Comparison of ENCODE assay signal across 8 mouse cellular contexts in genomic region chr7:4151241-4151640, GRCm38 (mm10). TPM values are rescaled to one million over a fixed set of nuclear protein-coding genes. Genes with fewer than 3 reads are reported as not detected.
DNase-seq lines count a peak whose midpoint lies in the region; ATAC-seq and TF ChIP-seq lines count a peak whose summit lies in the region.

No protein-coding gene starts in this region.

- TF ChIP-seq POLR2A in ES-Bruce4 (IDR thresholded peaks at IDR 0.05; ENCODE audit: insufficient read depth, low read length) = no peak

- no peak overlapping the region for H3K9ac ChIP-seq in heart, embryonic 13.5 days
- H3K9ac ChIP-seq in ES-Bruce4 (ENCODE audit: low read depth, poor library complexity, severe bottlenecking) = 0 out of 2 replicates have a peak overlapping the region, but pooled peaks have one; percentile 6
- H3K9ac ChIP-seq in forebrain, embryonic 11.5 days (ENCODE audit: low read length) = no peak overlapping the region
- H3K9ac ChIP-seq in liver, embryonic 14.5 days (replicated peaks) = no peak overlapping the region; the same call in 1 of the 2 replicates

- peak overlapping the region; percentile 82 for H3K4me3 ChIP-seq in heart, embryonic 13.5 days
- H3K4me3 ChIP-seq in ES-Bruce4 (ENCODE audit: low read depth, low read length) = peak overlapping the region; percentile 38
- peak overlapping the region; percentile 9; the same call in 1 of the 2 replicates for H3K4me3 ChIP-seq in forebrain, embryonic 11.5 days (ENCODE audit: low read depth, low read length)
- H3K4me3 ChIP-seq in liver, embryonic 14.5 days (ENCODE audit: insufficient read depth in 1 of 2, low read depth in 2 of 2, low read length in 2 of 2) = peak overlapping the region in 1 of 2 experiments; percentile 75; a peak in 2 of 4 replicates

- H3K27me3 ChIP-seq in heart, embryonic 13.5 days (replicated peaks) = peaks cover 23% of the 10 kb centered on the region
- H3K27me3 ChIP-seq in ES-Bruce4 (ENCODE audit: control insufficient read depth, insufficient read depth, low read length, poor library complexity, severe bottlenecking) = no peaks in the 10 kb centered on the region
- peaks cover 17% of the 10 kb centered on the region for H3K27me3 ChIP-seq in forebrain, embryonic 11.5 days (ENCODE audit: control insufficient read depth, insufficient read depth, low read length)
- 0 out of 2 replicates have a peak, but pooled peaks cover 3% of the 10 kb centered on the region for H3K27me3 ChIP-seq in liver, embryonic 14.5 days (ENCODE audit: control insufficient read depth, insufficient read depth, low read length)

- WGBS in heart, embryonic 13.5 days = 23% methylated on average over 22 of the region's 22 CpGs
- 14% methylated on average over 22 of the region's 22 CpGs for WGBS in forebrain, embryonic 11.5 days
- 23% methylated on average over 22 of the region's 22 CpGs for WGBS in liver, embryonic 14.5 days (ENCODE audit: insufficient replicate concordance)

- intact Hi-C loops in heart, postnatal 10 days (cut with DNase I) = no loop called here

- no peak for TF ChIP-seq CTCF in ES-Bruce4 (IDR thresholded peaks at IDR 0.05; ENCODE audit: low read depth, low read length)
- TF ChIP-seq CTCF in liver, embryonic 14.5 days (IDR thresholded peaks at IDR 0.05; ENCODE audit: low read depth) = no peak

- H3K9me3 ChIP-seq in heart, embryonic 13.5 days = no peaks in the 10 kb centered on the region
- no peaks in the 10 kb centered on the region for H3K9me3 ChIP-seq in ES-Bruce4 (replicated peaks; ENCODE audit: control insufficient read depth, insufficient read depth, low read length, poor library complexity, severe bottlenecking)
- no peaks in the 10 kb centered on the region for H3K9me3 ChIP-seq in forebrain, embryonic 11.5 days (ENCODE audit: control insufficient read depth, low read length)
- H3K9me3 ChIP-seq in liver, embryonic 14.5 days (ENCODE audit: control insufficient read depth, low read length) = no peaks in the 10 kb centered on the region

- peaks cover 30% of the 10 kb centered on the region for H3K36me3 ChIP-seq in heart, embryonic 13.5 days
- peaks cover 8% of the 10 kb centered on the region; the same call in 1 of the 2 replicates for H3K36me3 ChIP-seq in ES-Bruce4 (ENCODE audit: control insufficient read depth, insufficient read depth, low read length, poor library complexity, severe bottlenecking)
- peaks cover 10% of the 10 kb centered on the region; the same call in 1 of the 2 replicates for H3K36me3 ChIP-seq in forebrain, embryonic 11.5 days (ENCODE audit: control insufficient read depth, insufficient read depth, low read length)
- peaks cover 18% of the 10 kb centered on the region for H3K36me3 ChIP-seq in liver, embryonic 14.5 days (replicated peaks; ENCODE audit: control insufficient read depth, insufficient read depth, low read depth)

- no peak overlapping the region for H3K27ac ChIP-seq in heart, embryonic 13.5 days (replicated peaks)
- no peak overlapping the region for H3K27ac ChIP-seq in ES-Bruce4 (ENCODE audit: insufficient read depth, low read length)
- H3K27ac ChIP-seq in forebrain, embryonic 11.5 days (ENCODE audit: low read depth, low read length) = no peak overlapping the region
- H3K27ac ChIP-seq in liver, embryonic 14.5 days = no peak overlapping the region

- TF ChIP-seq EP300 in ES-Bruce4 (IDR thresholded peaks at IDR 0.05; ENCODE audit: insufficient read depth, low read depth, low read length) = no peak
- no peak for TF ChIP-seq EP300 in liver, embryonic 14.5 days (IDR thresholded peaks at IDR 0.05; ENCODE audit: low read depth)

- H3K4me2 ChIP-seq in heart, embryonic 13.5 days = peak overlapping the region; percentile 92
- H3K4me2 ChIP-seq in forebrain, embryonic 11.5 days (ENCODE audit: low read depth, low read length, severe bottlenecking) = peak overlapping the region; percentile 96; the same call in 1 of the 2 replicates
- H3K4me2 ChIP-seq in liver, embryonic 14.5 days (ENCODE audit: low read depth) = peak overlapping the region; percentile 94

- no peak for ATAC-seq in heart, embryonic 13.5 days (ENCODE audit: extremely low read depth, insufficient number of reproducible peaks, low FRiP score, low TSS enrichment)
- ATAC-seq in forebrain, embryonic 11.5 days (replicated peaks; ENCODE audit: low FRiP score) = no peak
- no peak for ATAC-seq in liver, embryonic 14.5 days (ENCODE audit: insufficient read depth)
- ATAC-seq in megakaryocyte-erythroid progenitor cell, adult 5-6 weeks (replicated peaks; ENCODE audit: low FRiP score, low TSS enrichment, poor library complexity, severe bottlenecking) = no peak
- no peak for ATAC-seq in monocyte, adult 5-6 weeks (replicated peaks; ENCODE audit: insufficient number of reproducible peaks, low FRiP score, low TSS enrichment, poor library complexity, severe bottlenecking)

- DNase-seq in heart, postnatal 10 days = no peak
- DNase-seq in forebrain, embryonic 11.5 days (ENCODE audit: low spot score) = peak; percentile 58
- DNase-seq in liver, embryonic 14.5 days (ENCODE audit: low read depth in 3 of 3, low spot score in 3 of 3) = no peak
- DNase-seq in ovary, postnatal 14 days (ENCODE audit: low spot score) = no peak

- H3K4me1 ChIP-seq in heart, embryonic 13.5 days = peaks cover 34% of the 10 kb centered on the region
- H3K4me1 ChIP-seq in ES-Bruce4 (ENCODE audit: control insufficient read depth, insufficient read depth, low read length) = peaks cover 3% of the 10 kb centered on the region
- peaks cover 7% of the 10 kb centered on the region; the same call in 1 of the 2 replicates for H3K4me1 ChIP-seq in forebrain, embryonic 11.5 days (replicated peaks; ENCODE audit: control insufficient read depth, insufficient read depth, low read length)
- H3K4me1 ChIP-seq in liver, embryonic 14.5 days (replicated peaks; ENCODE audit: control insufficient read depth in 2 of 2, insufficient read depth in 2 of 2, low read length in 1 of 2) = peaks cover 3 to 10% of the 10 kb centered on the region in 2 experiments

RNA-seq across cellular contexts. Expression of gene Leng9, which starts 1.1 kb away (rescaled TPM):
- polyA plus RNA-seq in heart, embryonic 13.5 days (2015; fragmentation: Nextera tagmentation; extraction: Ambion mirVana) = 1.8 and 2.0 TPM in 2 replicates
- total RNA-seq in heart, postnatal 10 days (2021) = 1 to 10 TPM; 2.8 to 3.2 TPM
- polyA plus RNA-seq in ES-Bruce4 (2011; ENCODE audit: insufficient read depth, insufficient read length, low read depth, missing spikeins) = 0.53 and 0.73 TPM in 2 replicates
- 1.6 and 2.7 TPM in 2 replicates for polyA plus RNA-seq in forebrain, embryonic 11.5 days (2014; fragmentation: Nextera tagmentation; extraction: Ambion mirVana)
- 0.61 and 0.71 TPM in 2 replicates for polyA plus RNA-seq in liver, embryonic 14.5 days (2012; rRNA removed)
- polyA plus RNA-seq in liver, embryonic 14.5 days (2014; fragmentation: Nextera tagmentation; extraction: Ambion mirVana) = 0.44 and 0.56 TPM in 2 replicates
- total RNA-seq in megakaryocyte-erythroid progenitor cell, adult 5-6 weeks (2014; fragmentation: Nextera tagmentation) = 0.47 TPM in 1 of 2 replicates, not detected in the other
- 2.6 and 3.2 TPM in 2 replicates for total RNA-seq in megakaryocyte-erythroid progenitor cell, adult 5-6 weeks (2017)
- total RNA-seq in monocyte, adult 5-6 weeks (2017) = 26.4 to 29.4 TPM (median 28.3 TPM) in 3 replicates

RNA-seq across cellular contexts. Expression of gene Cdc42ep5, which starts 13.4 kb away (rescaled TPM):
- 26.5 and 26.7 TPM in 2 replicates for polyA plus RNA-seq in heart, embryonic 13.5 days (2015; fragmentation: Nextera tagmentation; extraction: Ambion mirVana)
- total RNA-seq in heart, postnatal 10 days (2021) = 10 to 100 TPM; 11.6 to 12.3 TPM
- 28.1 and 33.8 TPM in 2 replicates for polyA plus RNA-seq in ES-Bruce4 (2011; ENCODE audit: insufficient read depth, insufficient read length, low read depth, missing spikeins)
- polyA plus RNA-seq in forebrain, embryonic 11.5 days (2014; fragmentation: Nextera tagmentation; extraction: Ambion mirVana) = 16.2 and 17.8 TPM in 2 replicates
- 6.1 and 8.4 TPM in 2 replicates for polyA plus RNA-seq in liver, embryonic 14.5 days (2012; rRNA removed)
- polyA plus RNA-seq in liver, embryonic 14.5 days (2014; fragmentation: Nextera tagmentation; extraction: Ambion mirVana) = 6.7 TPM in 2 replicates
- not detected in 2 replicates for total RNA-seq in megakaryocyte-erythroid progenitor cell, adult 5-6 weeks (2014; fragmentation: Nextera tagmentation)
- total RNA-seq in megakaryocyte-erythroid progenitor cell, adult 5-6 weeks (2017) = not detected in 2 replicates
- total RNA-seq in monocyte, adult 5-6 weeks (2017) = 2.7 TPM in 1 of 3 replicates, not detected in the others

RNA-seq across cellular contexts. Expression of gene Leng8, which starts 14.4 kb away (rescaled TPM):
- 44.4 and 45.9 TPM in 2 replicates for polyA plus RNA-seq in heart, embryonic 13.5 days (2015; fragmentation: Nextera tagmentation; extraction: Ambion mirVana)
- 10 to 100 TPM; 57.3 to 57.9 TPM for total RNA-seq in heart, postnatal 10 days (2021)
- polyA plus RNA-seq in ES-Bruce4 (2011; ENCODE audit: insufficient read depth, insufficient read length, low read depth, missing spikeins) = 96.3 and 98.5 TPM in 2 replicates
- polyA plus RNA-seq in forebrain, embryonic 11.5 days (2014; fragmentation: Nextera tagmentation; extraction: Ambion mirVana) = 77.4 and 77.5 TPM in 2 replicates
- polyA plus RNA-seq in liver, embryonic 14.5 days (2012; rRNA removed) = 52.6 and 61.1 TPM in 2 replicates
- polyA plus RNA-seq in liver, embryonic 14.5 days (2014; fragmentation: Nextera tagmentation; extraction: Ambion mirVana) = 12.5 and 13.7 TPM in 2 replicates
- total RNA-seq in megakaryocyte-erythroid progenitor cell, adult 5-6 weeks (2014; fragmentation: Nextera tagmentation) = 102 and 142 TPM in 2 replicates
- 21.7 and 26.6 TPM in 2 replicates for total RNA-seq in megakaryocyte-erythroid progenitor cell, adult 5-6 weeks (2017)
- total RNA-seq in monocyte, adult 5-6 weeks (2017) = 93.7 to 137 TPM (median 95.1 TPM) in 3 replicates

RNA-seq across cellular contexts. Expression of gene Ttyh1, which starts 32.0 kb away (rescaled TPM):
- 0.88 and 1.0 TPM in 2 replicates for polyA plus RNA-seq in heart, embryonic 13.5 days (2015; fragmentation: Nextera tagmentation; extraction: Ambion mirVana)
- total RNA-seq in heart, postnatal 10 days (2021) = 1 to 10 TPM; 1.4 to 2.3 TPM
- polyA plus RNA-seq in ES-Bruce4 (2011; ENCODE audit: insufficient read depth, insufficient read length, low read depth, missing spikeins) = 22.1 and 25.0 TPM in 2 replicates
- polyA plus RNA-seq in forebrain, embryonic 11.5 days (2014; fragmentation: Nextera tagmentation; extraction: Ambion mirVana) = 87.3 and 96.0 TPM in 2 replicates
- 0.11 and 0.36 TPM in 2 replicates for polyA plus RNA-seq in liver, embryonic 14.5 days (2012; rRNA removed)
- 0.23 and 0.24 TPM in 2 replicates for polyA plus RNA-seq in liver, embryonic 14.5 days (2014; fragmentation: Nextera tagmentation; extraction: Ambion mirVana)
- not detected in 2 replicates for total RNA-seq in megakaryocyte-erythroid progenitor cell, adult 5-6 weeks (2014; fragmentation: Nextera tagmentation)
- not detected in 2 replicates for total RNA-seq in megakaryocyte-erythroid progenitor cell, adult 5-6 weeks (2017)
- total RNA-seq in monocyte, adult 5-6 weeks (2017) = not detected in 3 replicates
